Mouse (Mus musculus) spleen, embryonic (tissue): Measurements from ENCODE around the gene Aldh1b1.

ENCODE experiments used
- CTCF ChIA-PET: fragments of 350-600 bp; sonication (Branson Sonifier 250); formaldehyde crosslinking; loops from one replicate; lab custom pipeline; 2022; lab: Charles Lee

The Aldh1b1 gene

DNA sequence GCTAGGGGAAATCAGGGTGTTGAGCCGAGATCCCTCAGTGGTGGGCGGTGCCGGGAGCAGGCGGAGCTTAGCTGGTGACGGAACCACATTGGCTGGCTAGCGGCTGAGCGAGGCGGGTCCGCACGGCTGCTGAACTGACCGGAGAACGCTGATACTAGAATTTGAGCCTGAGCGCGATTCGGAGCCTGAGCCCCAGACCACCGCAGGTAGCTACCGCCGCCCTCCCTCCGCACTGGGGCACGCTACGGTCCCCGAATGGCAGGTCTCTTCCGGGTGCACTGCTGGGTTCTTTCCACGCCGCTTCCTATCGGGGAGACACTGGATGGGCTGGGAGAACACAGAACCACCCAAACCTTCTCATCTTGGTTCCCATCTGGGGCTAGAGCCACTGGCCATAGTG, at the start of gene Aldh1b1:
TSS of gene Aldh1b1 (plus strand) at position 59 of the 400 bp plus-strand sequence.
- CTCF ChIA-PET = no interaction called here

- CTCF ChIA-PET = no interaction called here
Measured at GRCm38 (mm10) chr4:45749449-45749848, 49.4 kb upstream of the Aldh1b1 start.

DNA sequence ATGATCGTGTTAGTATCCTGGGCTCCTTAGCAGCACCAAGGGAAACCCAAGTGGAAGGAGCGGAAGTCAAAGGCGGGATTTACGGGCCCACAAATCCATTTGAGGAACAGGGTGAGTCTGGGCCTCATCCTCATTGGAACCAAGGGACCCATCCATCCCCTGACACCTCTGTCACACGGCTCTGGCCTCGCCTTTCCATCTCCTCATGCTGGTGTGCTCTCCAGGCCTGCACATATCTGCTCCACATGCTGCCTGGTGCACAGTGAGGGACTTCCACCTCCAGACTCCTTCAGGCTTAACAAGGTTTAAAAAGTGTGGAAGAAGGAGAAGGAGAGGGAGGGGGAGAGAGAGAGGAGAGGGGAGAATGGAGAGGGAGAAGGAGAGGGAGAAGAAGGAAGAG, 48.3 kb upstream of the Aldh1b1 start:
- CTCF ChIA-PET = no interaction called here

DNA sequence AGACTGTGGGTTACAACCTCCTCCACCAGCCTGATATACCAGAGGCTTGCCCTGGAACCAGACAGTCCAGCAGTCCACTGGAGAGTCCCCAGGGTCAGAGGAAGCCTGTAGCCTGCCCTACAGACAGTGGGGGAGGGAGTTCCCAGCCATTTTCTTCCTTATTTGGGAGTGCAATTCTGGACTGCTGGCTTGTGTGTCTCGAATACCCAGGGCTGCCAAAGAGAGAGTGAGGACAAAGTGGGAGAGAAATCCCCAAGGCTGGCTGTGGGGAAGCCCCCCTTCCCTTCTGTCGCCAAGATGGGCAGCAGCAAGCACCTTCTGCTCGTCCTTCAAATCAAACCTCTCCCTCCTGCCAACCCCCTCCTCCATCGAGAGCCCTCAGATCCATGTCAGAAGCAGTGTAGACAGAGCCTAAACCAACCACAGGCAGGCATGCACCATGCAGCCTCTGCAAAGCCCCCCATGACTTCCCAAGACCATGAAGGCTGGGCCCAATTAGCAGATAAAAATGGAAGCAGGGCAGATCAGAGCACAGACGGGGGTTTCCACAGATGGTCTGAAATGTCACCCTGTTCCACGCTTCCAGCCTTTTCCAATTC, 45.5 kb upstream of the Aldh1b1 start:
- CTCF ChIA-PET = no interaction called here

- CTCF ChIA-PET = no interaction called here
Measured at GRCm38 (mm10) chr4:45754171-45754570, 44.7 kb upstream of the Aldh1b1 start.

DNA sequence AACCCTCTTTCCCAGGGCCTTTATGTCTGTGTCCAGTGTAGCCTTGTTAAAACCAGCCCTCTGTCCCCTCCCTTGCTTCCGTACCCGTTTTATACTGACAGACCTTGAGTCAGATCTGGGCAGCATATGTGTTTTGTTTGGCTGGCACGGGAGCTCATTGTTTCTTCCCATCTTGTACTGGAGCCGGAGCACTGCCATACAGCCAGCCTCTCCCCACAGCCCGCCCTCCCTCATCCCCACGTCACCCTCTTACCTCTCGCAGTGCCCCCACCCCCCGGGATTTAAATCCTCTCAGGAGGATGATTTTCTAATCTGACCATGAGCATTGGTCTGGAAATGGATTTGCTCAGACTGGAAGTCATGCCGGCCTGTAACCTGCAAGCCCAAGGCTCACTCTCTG, 43.7 kb upstream of the Aldh1b1 start:
- CTCF ChIA-PET = no interaction called here

GRCm38 (mm10) chr4:45755881-45756280, 42.9 kb upstream of the Aldh1b1 start:
- CTCF ChIA-PET = no interaction called here

- CTCF ChIA-PET = no interaction called here
Measured at GRCm38 (mm10) chr4:45757941-45758340, 40.9 kb upstream of the Aldh1b1 start.

GRCm38 (mm10) chr4:45759411-45759810, 39.4 kb upstream of the Aldh1b1 start:
- CTCF ChIA-PET = no interaction called here

DNA sequence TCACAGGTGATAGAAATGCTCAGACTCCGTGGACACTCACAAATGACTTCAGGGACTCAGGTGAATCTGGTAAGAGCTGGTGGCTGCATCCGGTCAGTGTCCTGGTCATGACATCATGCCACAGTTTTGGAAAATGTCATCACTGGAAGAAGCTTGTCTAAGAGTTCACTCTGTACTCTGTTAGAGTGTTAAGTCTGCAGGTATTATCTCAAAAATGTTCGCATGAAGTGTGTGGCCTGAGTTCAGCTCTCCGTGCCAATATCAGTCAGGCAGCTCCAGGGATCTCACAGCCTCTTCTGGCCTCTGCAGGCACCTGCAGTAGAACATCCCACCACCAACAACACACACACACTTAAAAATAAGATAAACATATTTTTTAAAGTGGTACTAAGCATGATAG, 36.2 kb upstream of the Aldh1b1 start:
- CTCF ChIA-PET = no interaction called here

DNA sequence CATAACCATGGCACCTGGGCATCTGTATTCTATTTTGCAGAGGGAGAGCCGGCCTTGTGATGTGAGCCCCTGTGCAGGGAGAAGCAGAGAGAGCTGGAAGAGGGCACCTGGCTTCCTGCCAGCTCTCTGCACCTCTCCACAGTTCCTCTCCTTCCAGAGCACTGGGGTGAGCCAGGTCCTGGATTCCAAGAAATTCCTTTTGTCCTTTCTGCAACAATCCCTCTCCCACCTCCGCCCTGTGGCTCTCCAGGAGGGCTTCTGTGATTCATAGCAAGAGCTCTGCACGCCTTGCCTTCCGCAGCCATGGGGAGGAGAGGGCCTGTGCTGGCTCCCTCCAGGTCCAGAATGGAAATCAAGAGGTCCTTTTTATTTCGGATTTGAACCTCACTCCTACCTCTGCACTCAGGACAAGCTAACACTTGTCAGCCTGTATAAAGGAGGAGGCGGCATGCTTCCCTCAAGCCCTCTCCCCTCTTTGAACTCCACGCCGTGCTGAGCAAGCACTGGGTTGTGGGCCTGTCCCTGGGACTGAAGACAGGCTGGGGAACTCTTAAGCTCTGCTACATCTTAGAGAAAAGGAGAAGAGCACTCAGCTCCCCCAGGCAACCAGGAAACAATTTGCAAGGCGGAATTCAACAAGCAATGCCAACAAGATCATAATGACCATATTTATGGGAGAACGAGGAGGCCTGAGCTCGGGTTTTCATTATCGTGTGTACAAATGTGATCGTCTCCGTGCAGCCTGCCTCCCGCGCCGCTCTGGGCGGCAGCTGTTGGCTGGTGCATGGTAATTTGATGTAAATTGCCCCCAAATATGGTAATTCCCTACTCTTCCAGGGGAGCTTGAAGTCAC, 35.3 kb upstream of the Aldh1b1 start:
- CTCF ChIA-PET = no interaction called here

DNA sequence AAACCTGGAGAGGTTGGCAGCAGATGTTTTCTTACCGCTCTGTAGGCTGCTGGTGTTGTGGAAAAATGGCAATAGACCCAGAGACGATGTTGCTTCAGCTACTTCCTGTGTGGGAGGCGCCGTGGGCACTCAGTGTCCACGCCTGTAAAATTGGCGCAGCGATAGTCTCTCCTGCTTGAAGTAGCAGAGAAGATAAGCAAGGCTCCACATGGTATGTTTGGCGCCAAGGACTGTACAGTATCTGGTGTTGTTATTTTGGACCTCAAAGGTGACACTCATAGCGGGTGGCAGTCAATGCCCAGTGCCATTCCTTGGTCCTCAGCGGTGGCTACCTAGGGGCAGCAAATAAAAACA, 34.7 kb upstream of the Aldh1b1 start:
- CTCF ChIA-PET = no interaction called here

DNA sequence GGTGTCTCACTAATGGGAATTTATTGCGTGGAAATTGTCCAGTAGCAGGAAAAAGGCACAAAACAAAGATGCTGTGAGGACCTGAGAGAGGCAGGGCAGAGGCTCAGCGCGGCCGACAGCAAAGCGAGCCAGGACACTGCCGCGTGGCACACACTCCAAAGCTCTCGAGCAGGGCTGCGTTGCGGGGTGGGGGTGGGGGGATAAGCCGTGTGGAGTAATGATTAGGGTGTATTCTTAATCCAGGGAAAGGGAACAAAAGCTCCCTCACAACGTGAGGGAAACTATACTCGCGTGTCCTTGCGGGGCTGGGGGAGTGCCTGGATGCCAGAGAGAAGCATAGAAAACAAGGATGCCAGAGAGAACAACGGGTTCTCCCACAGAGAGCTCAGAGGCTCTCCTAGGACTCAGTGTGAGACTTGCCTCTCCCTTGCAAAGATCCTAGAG, 33.7 kb upstream of the Aldh1b1 start:
- CTCF ChIA-PET = no interaction called here

GRCm38 (mm10) chr4:45765565-45766201, 33.1 kb upstream of the Aldh1b1 start:
- CTCF ChIA-PET = no interaction called here

GRCm38 (mm10) chr4:45766774-45767173, 32.0 kb upstream of the Aldh1b1 start:
- CTCF ChIA-PET = no interaction called here

DNA sequence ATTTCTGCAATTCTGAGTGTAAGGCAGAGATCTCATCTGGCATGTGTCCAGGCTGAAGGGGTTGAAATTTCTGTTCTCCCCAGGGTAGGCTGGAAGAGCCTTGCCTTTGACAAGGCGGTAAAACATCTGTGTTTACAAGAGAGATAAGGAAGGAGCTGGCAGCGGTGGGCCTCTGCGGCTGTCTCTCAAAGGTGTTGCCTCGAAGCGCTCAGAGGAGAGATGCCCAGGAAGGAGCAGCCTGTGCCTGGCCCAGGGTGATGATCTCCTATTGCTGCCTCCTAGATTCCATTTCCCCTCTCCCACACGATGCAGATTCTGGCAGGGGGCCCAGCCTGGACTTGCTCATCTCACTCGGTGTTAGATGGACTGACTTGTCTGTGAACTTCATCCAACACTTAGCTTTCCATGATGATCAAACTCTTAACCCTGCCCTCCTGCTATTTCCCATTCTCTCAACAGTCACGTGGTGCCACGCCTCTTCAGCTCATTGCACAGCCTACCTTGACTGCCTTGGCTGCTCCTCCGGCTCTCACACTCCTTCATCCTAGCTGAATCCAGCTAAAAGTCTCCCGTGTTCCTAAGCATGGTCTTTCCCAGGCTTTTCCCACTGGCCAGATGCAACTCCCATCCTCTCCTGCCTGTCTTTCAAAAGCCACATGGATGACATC, 30.8 kb upstream of the Aldh1b1 start:
- CTCF ChIA-PET = no interaction called here

DNA sequence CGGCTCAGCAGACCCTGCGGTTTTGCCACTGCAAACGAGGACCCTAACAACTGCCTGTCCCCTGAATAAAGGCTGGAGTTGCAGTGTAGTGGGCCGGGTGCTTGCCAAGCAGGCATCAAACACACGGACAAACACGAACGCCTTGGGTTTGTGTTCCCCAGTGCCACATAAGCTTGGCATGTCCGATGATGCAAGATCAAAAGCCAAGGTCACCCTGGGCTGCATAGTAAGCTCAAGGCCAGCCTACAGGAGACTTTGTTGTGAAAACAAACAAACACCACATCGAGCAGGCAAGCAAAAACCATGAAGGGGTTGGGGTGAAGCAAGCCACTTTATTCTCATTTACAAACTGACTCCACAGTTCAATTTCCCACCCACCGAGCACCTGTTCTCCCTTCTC, 29.7 kb upstream of the Aldh1b1 start:
- CTCF ChIA-PET = no interaction called here

DNA sequence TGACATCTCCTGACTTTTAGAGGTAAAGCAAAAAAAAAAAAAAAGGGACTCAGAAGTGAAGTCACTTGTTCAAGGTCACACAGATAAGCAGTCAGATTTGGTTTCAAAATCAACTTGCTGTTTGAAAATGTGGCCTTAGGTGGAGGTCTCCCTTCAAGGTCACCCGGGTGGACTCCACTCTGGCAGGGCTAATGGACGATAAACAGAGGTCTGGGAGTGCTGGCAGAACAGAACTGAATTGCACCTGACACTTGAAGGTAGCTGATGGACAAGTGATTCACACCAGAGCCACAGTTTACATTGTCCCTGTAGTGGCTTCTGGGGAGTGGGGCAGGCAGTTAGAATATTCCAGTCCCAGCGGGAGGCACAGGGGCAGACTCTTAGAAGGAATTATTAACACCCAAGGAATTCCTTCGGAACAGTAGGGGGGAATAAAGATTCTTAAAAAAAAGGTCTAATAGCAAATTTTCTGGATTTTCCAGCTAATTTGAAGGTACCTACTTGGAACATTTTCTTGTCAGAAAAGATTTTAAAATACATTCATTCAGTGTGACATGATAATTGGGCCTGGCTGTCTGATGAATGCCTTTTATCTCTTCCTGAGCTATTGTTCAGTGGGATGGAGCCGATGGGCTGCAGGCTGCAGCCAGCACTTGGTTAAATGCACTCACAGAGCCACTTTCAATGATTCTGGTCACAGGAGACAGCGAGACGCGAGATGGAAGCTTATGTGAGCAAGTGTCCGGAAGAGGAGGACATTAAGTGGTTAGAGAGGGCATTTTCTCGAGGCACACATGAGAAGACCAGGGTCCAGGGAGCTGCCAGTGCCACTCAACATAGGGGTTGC, 28.8 kb upstream of the Aldh1b1 start:
- CTCF ChIA-PET = no interaction called here

DNA sequence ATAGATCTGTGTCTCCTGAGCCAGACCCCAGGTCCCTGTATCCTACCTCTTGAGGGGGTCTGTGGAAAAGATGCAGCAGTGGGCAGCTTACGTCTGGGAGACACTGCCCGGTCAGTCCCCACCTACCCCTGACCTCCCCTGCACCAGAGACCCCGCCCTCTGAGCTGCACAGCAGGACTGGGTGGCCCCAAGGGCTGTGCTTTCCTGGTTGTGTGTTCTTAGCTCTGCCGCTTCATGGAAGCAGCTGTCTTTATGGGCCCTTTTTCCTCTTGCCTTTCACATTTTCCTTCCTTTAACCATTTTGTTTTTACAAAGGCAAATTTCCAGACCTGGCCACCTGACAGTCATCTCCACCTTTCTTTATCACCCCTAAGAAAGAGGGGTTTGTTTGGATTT, 28.2 kb upstream of the Aldh1b1 start:
- CTCF ChIA-PET = no interaction called here

DNA sequence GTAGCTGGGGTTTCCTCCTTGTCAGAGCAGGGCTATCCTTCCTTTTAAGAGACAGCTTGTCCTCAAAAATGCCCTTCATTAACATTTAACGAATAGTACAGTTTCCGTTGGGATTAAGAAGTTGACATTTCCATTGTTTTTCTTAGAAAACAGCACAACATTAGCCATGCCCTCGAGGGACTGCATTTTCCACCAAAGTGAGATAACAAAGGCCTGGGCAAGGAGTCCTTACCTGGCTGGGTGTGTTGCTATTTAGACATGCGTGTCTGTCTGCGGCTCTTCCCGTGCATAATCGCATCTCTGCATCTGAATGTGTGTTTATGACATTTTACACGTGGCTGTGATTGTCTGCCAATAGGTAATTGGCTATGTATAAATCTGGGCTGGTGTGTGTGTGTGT, 27.6 kb upstream of the Aldh1b1 start:
- CTCF ChIA-PET = no interaction called here

DNA sequence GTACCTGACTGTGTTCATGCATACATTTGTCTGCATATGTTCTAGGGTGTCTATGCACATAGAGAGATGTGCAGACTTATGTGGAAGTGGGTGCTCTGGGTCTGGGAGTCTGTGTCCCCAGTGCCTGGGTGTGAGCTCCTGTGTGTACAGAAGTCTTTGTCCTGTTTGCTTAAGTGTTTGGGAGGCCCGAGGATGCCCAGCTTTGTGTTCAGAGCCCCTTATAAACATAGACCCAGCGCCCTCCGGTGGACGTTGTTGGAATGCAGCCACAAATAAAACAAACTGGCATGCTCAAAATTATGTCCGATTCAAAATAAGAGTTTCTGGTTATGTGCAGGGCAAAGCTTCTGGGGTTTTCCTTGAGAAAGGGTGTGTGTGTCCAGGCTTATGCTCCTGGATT, 27.2 kb upstream of the Aldh1b1 start:
- CTCF ChIA-PET = no interaction called here
